Mouse (Mus musculus): ENCODE results near the gene Knop1. TPM values are rescaled to one million over a fixed set of nuclear protein-coding genes. Genes with fewer than 3 reads are reported as not detected.

Gene Knop1
- 16.3 to 21.3 TPM (median 20.7 TPM) in 4 replicates for total RNA-seq (2023; ENCODE audit: inconsistent age)

GRCm38 (mm10) chr7:118855877-118856304, at the start of gene Knop1:
Gene Knop1, minus strand, starts transcription at chr7:118856254.

DNA sequence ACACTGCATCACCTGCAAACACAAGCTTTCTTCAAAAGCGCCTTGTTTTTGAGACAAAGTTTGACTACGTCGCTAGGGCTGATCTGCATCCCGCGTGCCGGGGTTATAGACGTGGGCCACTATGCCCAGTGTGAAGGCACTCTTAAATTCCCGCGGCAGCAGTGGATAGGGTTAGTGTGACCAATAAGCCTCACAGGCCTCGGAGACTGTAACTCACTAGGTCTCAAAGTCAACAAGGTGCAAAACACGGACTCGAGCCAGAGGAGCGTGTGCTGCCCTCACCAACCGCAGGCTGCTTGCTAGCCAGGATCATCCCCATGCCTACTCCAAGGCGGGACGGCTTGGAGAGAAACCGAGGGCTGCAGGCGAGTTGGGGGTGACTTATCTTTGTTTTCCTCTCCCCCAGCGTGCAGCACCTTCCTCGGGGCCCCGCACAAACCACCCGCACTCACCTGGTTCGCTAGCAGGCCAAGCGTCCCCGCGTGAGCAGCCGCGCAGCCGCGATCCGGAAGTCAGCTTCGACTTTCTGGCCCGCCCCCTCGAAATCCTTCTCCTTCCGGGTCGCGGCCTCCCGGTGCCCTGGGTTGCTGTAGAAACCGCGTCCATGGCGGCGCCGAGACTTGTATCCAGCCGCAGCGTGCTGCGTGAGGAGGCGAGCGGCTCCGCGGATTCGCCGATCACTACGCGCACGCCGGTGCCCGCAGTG, 730 bp downstream of the Knop1 start, which contains the start of gene Iqck:
TSS of gene Iqck (plus strand) at position 582 of the 706 bp plus-strand sequence.

Other genes starting within 250 kb of the Knop1 start
- 31.1 to 39.3 TPM (median 35.3 TPM) in 4 replicates for gene Gde1, start 150.5 kb downstream of the Knop1 start, total RNA-seq (2023; ENCODE audit: inconsistent age)
- gene Ccp110, start 143.7 kb downstream of the Knop1 start, total RNA-seq (2023; ENCODE audit: inconsistent age) = 8.7 to 11.2 TPM (median 9.6 TPM) in 4 replicates
- gene Vps35l, start 116.0 kb downstream of the Knop1 start, total RNA-seq (2023; ENCODE audit: inconsistent age) = 61.9 to 65.8 TPM (median 64.6 TPM) in 4 replicates
- gene Iqck, start 502 bp downstream of the Knop1 start, total RNA-seq (2023; ENCODE audit: inconsistent age) = 1.1 to 1.9 TPM (median 1.7 TPM) in 4 replicates
- gene Gprc5b, start 139.0 kb upstream of the Knop1 start, total RNA-seq (2023; ENCODE audit: inconsistent age) = 24.6 to 33.5 TPM (median 27.1 TPM) in 4 replicates

All from B cell, adult (primary cell).